Mouse (Mus musculus): Measurements from ENCODE around the gene Mt1.

Gene Mt1

GRCm38 (mm10) chr8:94205736-94206135 lies 26.9 kb downstream of the Mt1 start:
- peak; percentile 72 for DNase-seq (ENCODE audit: low spot score)

- DNase-seq (ENCODE audit: low spot score): no peak
Observed at GRCm38 (mm10) chr8:94206256-94206655, 27.4 kb downstream of the Mt1 start.

- no peak for DNase-seq (ENCODE audit: low spot score)
Observed at GRCm38 (mm10) chr8:94207491-94207890, 28.6 kb downstream of the Mt1 start.

DNA sequence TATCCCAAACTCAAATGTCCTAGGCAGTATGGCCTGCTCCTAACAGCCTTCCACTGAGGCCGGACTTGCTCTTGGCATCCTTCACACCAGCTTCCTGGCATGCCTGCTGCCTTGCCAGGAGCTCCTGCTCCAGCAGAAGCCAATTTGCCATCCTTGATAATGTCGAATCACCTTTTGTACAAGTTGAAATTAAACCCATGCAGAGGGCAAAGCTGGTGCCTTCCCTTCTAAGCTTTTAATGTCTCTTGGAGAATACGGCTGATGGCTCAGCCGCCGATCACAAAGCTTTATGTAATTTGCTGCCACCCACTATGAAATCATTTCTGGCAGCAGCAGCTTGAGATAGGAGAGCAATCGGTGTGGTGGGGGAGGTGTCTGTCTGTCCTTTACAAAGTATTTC lies 30.8 kb downstream of the Mt1 start:
- DNase-seq (ENCODE audit: low spot score): no peak

DNA sequence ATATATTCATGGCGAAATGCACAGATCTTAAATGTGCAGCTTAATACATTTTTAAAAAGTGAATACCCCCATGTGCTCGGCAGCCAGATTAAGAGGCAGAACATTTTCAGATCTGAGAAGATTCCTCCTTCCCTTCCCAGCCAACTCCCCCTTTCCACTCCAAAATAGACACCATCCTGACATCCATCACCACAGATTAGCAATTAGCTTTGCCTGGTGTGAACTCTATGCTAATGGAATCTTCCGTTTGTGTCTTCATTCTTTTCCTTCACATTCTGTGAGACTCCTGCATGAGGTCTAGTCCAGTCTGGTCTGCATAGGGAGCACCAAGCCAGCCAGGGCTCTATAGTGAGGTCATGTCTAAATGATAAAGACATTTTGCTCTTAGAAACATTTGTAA lies 31.3 kb downstream of the Mt1 start:
- no peak for DNase-seq (ENCODE audit: low spot score)

DNA sequence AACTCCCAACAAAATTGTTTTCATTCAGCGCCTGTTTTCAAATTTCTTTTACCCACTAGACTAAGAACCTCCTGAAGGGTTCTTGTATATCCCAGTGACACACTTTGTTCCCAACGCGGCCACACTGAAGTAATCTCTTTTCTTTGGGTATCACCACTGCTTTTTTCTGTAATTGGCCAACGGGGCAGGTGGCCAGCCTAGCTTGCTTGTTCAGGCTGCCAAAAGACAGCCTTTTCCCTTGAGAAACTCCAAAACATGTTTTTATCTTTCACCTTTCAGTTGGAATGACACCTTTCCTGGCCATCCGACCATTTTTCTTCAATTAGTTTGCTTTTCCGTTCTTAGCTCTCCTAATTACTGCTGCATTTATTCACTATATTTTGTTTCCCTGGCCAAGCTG lies 34.9 kb downstream of the Mt1 start:
- no peak for DNase-seq (ENCODE audit: low spot score)

- peak; percentile 95 for DNase-seq (ENCODE audit: low spot score)
Observed at GRCm38 (mm10) chr8:94214252-94215173, 35.6 kb downstream of the Mt1 start, which contains the start of gene Nup93. Gene Nup93, plus strand, starts transcription at chr8:94214564.

DNA sequence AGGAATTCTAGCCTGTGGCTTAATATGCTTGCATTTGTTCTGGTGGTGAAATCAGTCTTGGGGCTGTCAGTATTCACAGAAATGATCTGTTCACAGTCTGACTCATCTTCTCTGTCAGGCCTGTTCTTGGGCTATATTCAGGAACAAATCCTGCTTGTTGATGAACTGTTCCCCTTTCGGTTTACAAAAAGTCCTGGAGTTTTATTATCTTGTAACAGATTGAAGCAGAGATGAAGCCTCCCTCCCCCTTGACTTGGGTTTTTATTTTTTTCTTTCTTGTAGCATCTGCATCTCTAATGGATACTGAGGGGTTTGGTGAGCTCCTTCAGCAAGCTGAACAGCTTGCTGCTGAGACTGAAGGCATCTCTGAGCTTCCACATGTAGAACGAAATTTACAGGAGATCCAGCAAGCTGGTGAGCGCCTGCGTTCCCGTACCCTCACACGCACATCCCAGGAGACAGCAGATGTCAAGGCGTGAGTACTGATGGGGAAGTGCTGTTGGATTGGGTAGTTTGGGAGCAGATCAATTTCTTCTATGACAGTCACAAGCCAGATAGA lies 48.6 kb downstream of the Mt1 start:
- DNase-seq (ENCODE audit: low spot score): no peak
